Mouse (Mus musculus) MEL (cell line): ENCODE data around the gene Crkl.

Source experiments
- EP300 ChIP-seq, 2 experiments: IDR thresholded peaks; 2 replicates each; pipeline ENCODE4 v1.6.1; 2011; ENCODE audit warnings: improper control_type of control experiment in 2 of 2, low read length in 2 of 2, low read depth in 1 of 2, mild to moderate bottlenecking in 1 of 2
- POLR2A ChIP-seq, 2 experiments: IDR thresholded peaks; 2 replicates each; pipeline ENCODE4 v1.6.1; 2011 to 2012; ENCODE audit warnings: low read length in 2 of 2, mild to moderate bottlenecking in 2 of 2, control low read depth in 1 of 2, improper control_type of control experiment in 1 of 2, low read depth in 1 of 2, moderate library complexity in 1 of 2; ENCODE audit not compliant: control insufficient read depth in 1 of 2, insufficient read depth in 1 of 2, poor library complexity in 1 of 2
- POLR2AphosphoS2 ChIP-seq: IDR thresholded peaks from 2 replicates; pipeline ENCODE4 v1.6.1; 2011; ENCODE audit warnings: low read length, improper control_type of control experiment

DNA sequence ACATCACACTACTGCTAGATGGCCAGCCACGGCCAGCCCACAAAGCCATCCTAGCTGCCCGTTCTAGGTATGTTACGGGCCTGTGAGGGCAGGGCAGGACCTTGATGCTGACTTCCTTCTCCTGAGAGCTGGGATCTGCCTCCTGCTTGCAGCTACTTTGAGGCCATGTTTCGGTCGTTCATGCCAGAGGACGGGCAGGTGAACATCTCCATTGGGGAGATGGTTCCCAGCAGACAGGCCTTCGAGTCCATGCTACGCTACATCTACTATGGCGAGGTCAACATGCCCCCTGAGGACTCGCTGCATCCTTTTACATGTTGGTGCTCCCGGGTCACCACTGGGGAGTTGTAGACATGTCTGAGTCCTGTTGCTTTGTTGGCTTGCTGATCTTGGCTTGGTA, 72.4 kb downstream of the Crkl start:
- TF ChIP-seq EP300 (IDR thresholded peaks at IDR 0.05; ENCODE audit: low read depth in 1 of 2, low read length in 2 of 2) = no peak
- no peak for TF ChIP-seq POLR2A (IDR thresholded peaks at IDR 0.05; ENCODE audit: control insufficient read depth in 1 of 2, insufficient read depth in 1 of 2, low read depth in 1 of 2, low read length in 2 of 2, poor library complexity in 1 of 2)
- TF ChIP-seq POLR2AphosphoS2 = no peak
